Mouse (Mus musculus): ENCODE measurements at regions not wholly inside any gene's neighbourhood (a gene's known extent, or its start where the extent isn't known, plus 50 kb on each side); places are given as distances from the start of the nearest gene placed in this dataset.

DNA sequence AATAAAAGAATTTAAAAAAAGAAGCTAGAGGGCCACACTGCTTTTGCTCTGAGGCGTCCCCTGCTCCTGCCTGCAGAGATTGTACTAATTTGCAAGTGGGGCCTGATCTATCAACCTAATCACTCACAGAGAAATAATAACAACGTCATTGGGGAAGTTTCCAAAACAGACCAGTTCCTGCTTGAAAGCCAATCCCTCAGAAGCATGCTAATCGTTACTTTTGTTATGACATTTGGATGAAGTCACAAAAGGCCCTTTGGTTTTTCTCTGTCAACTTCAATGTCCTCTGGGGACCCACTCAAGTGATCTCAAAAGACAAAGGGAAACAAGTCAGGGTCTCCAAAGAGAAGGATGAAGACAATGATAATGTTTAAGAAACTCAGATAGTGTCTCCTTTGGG, 72.2 kb upstream of the Srd5a3 start:
- Histone ChIP-seq H3K27me3 (ENCODE audit: control insufficient read depth in 1 of 2, insufficient read depth in 2 of 2, low read length in 2 of 2) (peaks cover 10 to 17% of the 10 kb centered on the region in 2 experiments), H3K9me3 (replicated peaks; ENCODE audit: insufficient read depth, low read length) (no peaks in the 10 kb centered on the region), H3K4me1 (ENCODE audit: control insufficient read depth in 1 of 2, insufficient read depth in 2 of 2, low read length in 2 of 2) (no peaks in the 10 kb centered on the region), H3K9ac (ENCODE audit: control insufficient read depth, low read depth, low read length, poor library complexity, severe bottlenecking) (no peak overlapping the region), H3K36me3 (ENCODE audit: control insufficient read depth in 1 of 2, insufficient read depth in 2 of 2, low read length in 2 of 2) (no peaks in the 10 kb centered on the region), H3K79me2 (ENCODE audit: control insufficient read depth, insufficient read depth, low read length, poor library complexity) (no peaks in the 10 kb centered on the region), H3K4me3 (ENCODE audit: control insufficient read depth in 1 of 2, insufficient read depth in 1 of 2, low read depth in 2 of 2, low read length in 2 of 2) (no peak overlapping the region), H3K27ac (ENCODE audit: control insufficient read depth, low read depth, low read length) (no peak overlapping the region)
- TF ChIP-seq GATA1 (IDR thresholded peaks at IDR 0.05; ENCODE audit: low read depth, low read length) (no peak), ZNF384 (IDR thresholded peaks at IDR 0.05; ENCODE audit: low read depth, low read length) (no peak), ZC3H11A (IDR thresholded peaks at IDR 0.05; ENCODE audit: low read depth, low read length) (no peak), ETS1 (IDR thresholded peaks at IDR 0.05; ENCODE audit: low read depth, low read length) (no peak), RCOR1 (IDR thresholded peaks at IDR 0.05; ENCODE audit: low read depth, low read length) (no peak), GABPA (IDR thresholded peaks at IDR 0.05; ENCODE audit: low read depth, low read length) (no peak), CHD1 (IDR thresholded peaks at IDR 0.05; ENCODE audit: low read depth, low read length) (no peak), POLR2A (IDR thresholded peaks at IDR 0.05; ENCODE audit: control insufficient read depth in 1 of 2, insufficient read depth in 1 of 2, low read depth in 1 of 2, low read length in 2 of 2, poor library complexity in 1 of 2) (no peak), MYB (IDR thresholded peaks at IDR 0.05; ENCODE audit: low read depth, low read length) (no peak), MEF2A (IDR thresholded peaks at IDR 0.05; ENCODE audit: extremely low read depth, insufficient replicate concordance, low read depth, low read length, poor library complexity, severe bottlenecking) (no peak), EP300 (IDR thresholded peaks at IDR 0.05; ENCODE audit: low read depth in 1 of 2, low read length in 2 of 2) (no peak), MAZ (IDR thresholded peaks at IDR 0.05; ENCODE audit: low read depth, low read length) (no peak), MAX (IDR thresholded peaks at IDR 0.05; ENCODE audit: low read length) (no peak), BHLHE40 (IDR thresholded peaks at IDR 0.05; ENCODE audit: borderline replicate concordance, low read depth, low read length) (no peak), MXI1 (IDR thresholded peaks at IDR 0.05; ENCODE audit: low read depth, low read length) (no peak), TAL1 (IDR thresholded peaks at IDR 0.05; ENCODE audit: low read length) (no peak)
- DNase-seq (ENCODE audit: low read depth, low spot score) = no peak

DNA sequence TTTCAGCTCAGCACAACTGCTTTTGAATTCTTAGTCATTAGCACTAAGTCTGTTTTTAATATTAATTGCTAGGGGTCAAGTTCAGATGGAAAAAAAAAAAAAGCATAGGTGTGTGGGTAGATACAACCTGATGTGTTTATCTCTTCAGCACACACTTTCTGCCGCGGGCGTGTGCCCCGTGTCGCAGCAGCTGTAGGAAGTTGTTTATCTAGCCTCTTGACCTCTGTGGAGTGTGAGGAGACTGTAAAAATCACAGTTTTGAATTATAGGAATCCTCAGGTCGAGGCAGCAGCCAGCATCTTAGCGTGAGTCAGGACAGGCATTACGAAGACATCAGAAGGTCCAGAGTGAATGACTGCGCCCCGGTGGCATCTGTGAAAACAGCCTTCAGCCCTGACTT, 72.8 kb upstream of the Srd5a3 start:
- no peak overlapping the region for H3K9ac ChIP-seq (ENCODE audit: control insufficient read depth, low read depth, low read length, poor library complexity, severe bottlenecking)
- peaks cover 12 to 17% of the 10 kb centered on the region in 2 experiments for H3K27me3 ChIP-seq (ENCODE audit: control insufficient read depth in 1 of 2, insufficient read depth in 2 of 2, low read length in 2 of 2)
- H3K79me2 ChIP-seq (ENCODE audit: control insufficient read depth, insufficient read depth, low read length, poor library complexity) = no peaks in the 10 kb centered on the region
- H3K9me3 ChIP-seq (replicated peaks; ENCODE audit: insufficient read depth, low read length) = no peaks in the 10 kb centered on the region
- no peaks in the 10 kb centered on the region for H3K36me3 ChIP-seq (ENCODE audit: control insufficient read depth in 1 of 2, insufficient read depth in 2 of 2, low read length in 2 of 2)
- TF ChIP-seq EP300 (IDR thresholded peaks at IDR 0.05; ENCODE audit: low read depth in 1 of 2, low read length in 2 of 2) = peak in 1 of 2 experiments; percentile 39; a peak in 1 of 4 replicates
- TF ChIP-seq USF2 (IDR thresholded peaks at IDR 0.05; ENCODE audit: borderline replicate concordance in 1 of 2, insufficient read depth in 1 of 2, low read depth in 1 of 2, low read length in 2 of 2) = no peak
- TF ChIP-seq ZNF384 (IDR thresholded peaks at IDR 0.05; ENCODE audit: low read depth, low read length) = 0 out of 2 replicates have a peak, but pooled peaks have one; percentile 25
- TF ChIP-seq RCOR1 (IDR thresholded peaks at IDR 0.05; ENCODE audit: low read depth, low read length) = peak; percentile 51; the same call in 1 of the 2 replicates
- peak; percentile 34 for TF ChIP-seq TAL1 (IDR thresholded peaks at IDR 0.05; ENCODE audit: low read length)
- no peaks in the 10 kb centered on the region for H3K4me1 ChIP-seq (ENCODE audit: control insufficient read depth in 1 of 2, insufficient read depth in 2 of 2, low read length in 2 of 2)
- no peak overlapping the region for H3K27ac ChIP-seq (ENCODE audit: control insufficient read depth, low read depth, low read length)
- DNase-seq (ENCODE audit: low read depth, low spot score) = no peak
- no peak overlapping the region for H3K4me3 ChIP-seq (ENCODE audit: control insufficient read depth in 1 of 2, insufficient read depth in 1 of 2, low read depth in 2 of 2, low read length in 2 of 2)
